1 mouse cellular context compared by ENCODE assay signal in the genomic region with DNA sequence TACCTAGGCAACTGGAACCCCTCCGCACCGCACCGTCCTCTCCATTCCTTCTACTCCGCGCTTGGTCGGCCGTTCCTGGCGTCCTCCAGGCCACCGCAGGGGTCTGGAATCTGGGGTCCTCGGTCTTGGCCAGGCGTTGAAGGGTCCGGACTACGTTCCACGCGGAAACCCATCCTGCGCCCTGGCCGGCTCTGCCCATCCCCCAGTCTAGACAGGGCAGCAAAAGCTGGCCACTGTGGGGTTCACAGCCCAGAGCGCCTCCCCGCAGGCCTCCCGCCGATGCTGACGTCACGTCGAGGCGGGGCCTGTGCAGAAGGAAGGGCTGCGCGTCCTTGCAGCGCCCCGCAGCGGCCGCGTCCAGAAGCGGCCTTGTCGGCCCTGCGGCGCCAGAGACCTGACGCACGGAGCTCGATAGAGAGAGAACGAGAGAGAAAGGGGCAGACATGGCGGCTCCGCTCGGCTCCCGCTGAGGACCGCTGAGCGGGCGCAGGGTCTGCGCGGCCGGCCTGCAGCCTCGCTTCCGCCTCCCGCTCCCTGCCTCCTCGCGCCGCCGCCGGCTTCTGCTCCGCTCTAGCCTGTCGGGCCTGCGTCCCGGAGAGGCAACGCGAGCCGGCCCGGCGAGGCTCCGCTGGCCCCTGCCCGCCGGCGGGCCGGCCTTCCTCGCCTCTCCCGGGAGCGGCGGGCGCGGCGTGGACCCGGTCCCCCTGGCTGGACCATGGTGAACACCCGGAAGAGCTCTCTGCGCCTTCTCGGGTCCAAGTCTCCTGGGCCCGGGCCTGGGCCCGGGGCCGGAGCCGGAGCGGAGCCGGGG.
TF ChIP-seq lines count a peak whose summit lies in the region.

A gene (plus strand): TSS at position 360 of the 811 bp plus-strand sequence.

TF ChIP-seq in CH12.LX, 34 proteins besides CTCF, POLR2A, EP300 and RAD21 (continued from another document):
- TF ChIP-seq ELF1 (IDR thresholded peaks at IDR 0.05; ENCODE audit: low read depth, low read length) (peak; percentile 65), TBP (conservative IDR thresholded peaks at IDR 0.05; ENCODE audit: low read depth, low read length) (peak; percentile 60; the same call in 1 of the 2 replicates), BHLHE40 (IDR thresholded peaks at IDR 0.05; ENCODE audit: low read depth, low read length) (peak; percentile 55), GABPA (IDR thresholded peaks at IDR 0.05; ENCODE audit: insufficient replicate concordance, low read depth, low read length) (no peak), NELFE (IDR thresholded peaks at IDR 0.05; ENCODE audit: low read depth, low read length) (peak; percentile 73), JUND (conservative IDR thresholded peaks at IDR 0.05; ENCODE audit: low read depth, low read length) (no peak), CHD1 (IDR thresholded peaks at IDR 0.05; ENCODE audit: low read depth, low read length) (no peak), ETS1 (conservative IDR thresholded peaks at IDR 0.05; ENCODE audit: low read depth, low read length) (no peak; the same call in 1 of the 2 replicates), ZNF384 (IDR thresholded peaks at IDR 0.05; ENCODE audit: low read depth, low read length) (no peak), SIN3A (IDR thresholded peaks at IDR 0.05; ENCODE audit: low read length) (peak; percentile 73), USF2 (conservative IDR thresholded peaks at IDR 0.05; ENCODE audit: low read depth, low read length) (no peak), MYC (IDR thresholded peaks at IDR 0.05; ENCODE audit: low read depth, low read length) (no peak), UBTF (IDR thresholded peaks at IDR 0.05; ENCODE audit: low read depth, low read length) (no peak; the same call in none of the 2 replicates), MEF2A (IDR thresholded peaks at IDR 0.05; ENCODE audit: borderline replicate concordance, low read depth, low read length) (peak; percentile 76), JUN (IDR thresholded peaks at IDR 0.05; ENCODE audit: insufficient read depth, low read depth, low read length) (no peak), PAX5 (IDR thresholded peaks at IDR 0.05; ENCODE audit: low read length) (no peak), POLR2AphosphoS2 (IDR thresholded peaks at IDR 0.05; ENCODE audit: low read depth, low read length) (0 out of 2 replicates have a peak, but pooled peaks have one; percentile 66), ZKSCAN1 (IDR thresholded peaks at IDR 0.05; ENCODE audit: borderline replicate concordance, low read depth, low read length) (no peak), MAX (IDR thresholded peaks at IDR 0.05; ENCODE audit: low read length) (peak; percentile 64; the same call in 1 of the 2 replicates), MAFK (IDR thresholded peaks at IDR 0.05; ENCODE audit: insufficient replicate concordance, low read length) (no peak), IRF4 (IDR thresholded peaks at IDR 0.05; ENCODE audit: low read depth, low read length) (peak; percentile 65), SMC3 (IDR thresholded peaks at IDR 0.05; ENCODE audit: low read depth, low read length) (peak; percentile 73), E2F4 (IDR thresholded peaks at IDR 0.05; ENCODE audit: insufficient replicate concordance, low read depth, low read length) (0 out of 2 replicates have a peak, but pooled peaks have one; percentile 19), RCOR1 (conservative IDR thresholded peaks at IDR 0.05; ENCODE audit: low read depth, low read length) (no peak), CHD2 (IDR thresholded peaks at IDR 0.05; ENCODE audit: low read length) (peak; percentile 90), MXI1 (IDR thresholded peaks at IDR 0.05; ENCODE audit: low read depth, low read length) (peak; percentile 61; the same call in 1 of the 2 replicates), NRF1 (IDR thresholded peaks at IDR 0.05; ENCODE audit: low read depth, low read length) (peak; percentile 54; the same call in 1 of the 2 replicates), USF1 (IDR thresholded peaks at IDR 0.05; ENCODE audit: low read depth, low read length) (no peak), HCFC1 (IDR thresholded peaks at IDR 0.05; ENCODE audit: low read depth, low read length) (peak; percentile 63), ZMIZ1 (IDR thresholded peaks at IDR 0.05; ENCODE audit: low read depth, low read length) (peak; percentile 63; the same call in 1 of the 2 replicates), ZC3H11A (IDR thresholded peaks at IDR 0.05; ENCODE audit: low read depth, low read length) (no peak), TCF12 (IDR thresholded peaks at IDR 0.05; ENCODE audit: low read depth, low read length) (peak; percentile 89), MAZ (IDR thresholded peaks at IDR 0.05; ENCODE audit: low read depth, low read length) (peak; percentile 83)
